Mouse (Mus musculus): ENCODE measurements at regions not wholly inside any gene's neighbourhood (a gene's known extent, or its start where the extent isn't known, plus 50 kb on each side); places are given as distances from the start of the nearest gene placed in this dataset.

DNA sequence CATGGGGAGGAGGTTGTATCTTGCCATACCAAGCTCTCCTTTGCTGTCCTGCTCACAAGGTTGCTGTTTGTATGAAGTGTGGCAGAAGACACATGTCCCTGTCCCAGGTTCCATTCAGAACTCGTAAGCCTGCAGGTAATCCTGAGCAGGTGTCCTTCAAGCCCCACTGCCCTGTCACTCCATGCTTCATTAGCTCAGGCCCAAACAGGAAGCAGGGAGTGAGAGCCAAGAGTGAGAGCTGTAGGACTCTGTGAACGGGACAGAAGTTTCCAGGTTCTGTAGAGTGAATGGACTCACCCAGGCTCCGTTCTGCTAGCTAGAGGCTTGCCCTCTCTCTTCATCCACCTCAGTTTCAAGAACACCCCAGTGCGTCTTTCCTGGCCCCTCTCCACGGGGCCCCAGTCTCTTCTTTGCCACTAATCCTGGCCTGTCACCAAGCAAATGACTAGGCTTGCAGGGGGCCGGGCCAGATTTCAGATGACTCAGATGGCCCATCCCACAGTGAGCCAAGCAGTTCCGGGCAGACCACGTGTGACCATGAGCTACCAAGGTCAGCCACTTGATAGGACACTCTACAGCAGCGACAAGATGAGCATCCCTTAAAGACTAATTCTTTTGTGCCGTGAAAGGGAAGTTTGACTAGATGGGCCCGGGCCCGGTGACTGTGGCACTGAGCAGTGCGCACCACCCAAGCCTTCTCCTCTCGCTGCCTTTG, 54.4 kb upstream of the Ubr2 start:
- no peak for DNase-seq (ENCODE audit: extremely low read depth)
- H3K36me3 ChIP-seq (replicated peaks in 1 of 2; ENCODE audit: control insufficient read depth in 1 of 2, insufficient read depth in 1 of 2, low read length in 1 of 2) = no peaks in the 10 kb centered on the region
- no peaks in the 10 kb centered on the region for H3K27me3 ChIP-seq (replicated peaks)
- H3K4me3 ChIP-seq (replicated peaks in 1 of 3; ENCODE audit: low read depth in 2 of 3, low read length in 2 of 3, poor library complexity in 1 of 3) = no peak overlapping the region
- H3K9me3 ChIP-seq (replicated peaks; ENCODE audit: low read length) = no peaks in the 10 kb centered on the region
- H3K4me2 ChIP-seq (ENCODE audit: insufficient read depth, low read depth, poor library complexity, severe bottlenecking) = no peak overlapping the region
- in situ Hi-C loops (cut with MboI; ENCODE audit: low pct_ligation_motif_present, low pct_unique_long_range_greater_than_20kb, low sequenced_read_pairs) = no loop called here
- H3K9ac ChIP-seq (ENCODE audit: insufficient read depth, low read depth) = no peak overlapping the region
- dilution Hi-C loops (cut with MboI; ENCODE audit: extremely low pct_ligation_motif_present, extremely low pct_unique_long_range_greater_than_20kb, low sequenced_read_pairs) = no loop called here
- H3K4me1 ChIP-seq (ENCODE audit: control insufficient read depth in 1 of 2, insufficient read depth in 2 of 2) = peaks cover 0 to 6% of the 10 kb centered on the region in 2 experiments; a peak in 2 of 4 replicates
- TF ChIP-seq MAX (IDR thresholded peaks at IDR 0.05; ENCODE audit: low read length) = 0 out of 2 replicates have a peak, but pooled peaks have one; percentile 22
- no peak for TF ChIP-seq USF1 (IDR thresholded peaks at IDR 0.05; ENCODE audit: low read depth, low read length)
- TF ChIP-seq MXI1 (IDR thresholded peaks at IDR 0.05; ENCODE audit: low read depth, low read length) = no peak
- TF ChIP-seq ETS1 (conservative IDR thresholded peaks at IDR 0.05; ENCODE audit: low read depth, low read length) = no peak
- no peak for TF ChIP-seq BHLHE40 (IDR thresholded peaks at IDR 0.05; ENCODE audit: low read depth, low read length)
- H3K27ac ChIP-seq (ENCODE audit: insufficient read depth, low read depth) = no peak overlapping the region
- H3K79me2 ChIP-seq (replicated peaks; ENCODE audit: control insufficient read depth, extremely low read depth, insufficient read depth, poor library complexity, severe bottlenecking) = no peaks in the 10 kb centered on the region

DNA sequence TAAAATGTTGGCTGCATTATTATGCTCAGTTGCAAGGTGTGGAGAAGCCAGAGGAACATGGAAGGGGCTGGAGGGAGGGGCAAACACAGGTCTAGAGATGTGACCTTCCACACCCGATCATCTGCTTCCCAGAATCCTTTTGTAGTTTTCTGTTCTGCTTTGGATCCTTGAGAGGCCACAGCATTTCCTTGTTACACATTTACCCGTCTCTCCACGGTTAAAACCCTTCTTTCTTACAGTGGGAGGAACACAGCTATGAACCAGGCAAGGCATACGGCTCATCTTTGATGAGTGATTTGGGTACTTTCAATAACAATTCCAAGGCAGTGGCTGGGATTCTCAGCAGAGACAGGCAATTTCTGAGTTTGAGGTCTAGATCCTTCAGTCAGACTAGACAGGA, 53.6 kb upstream of the Ubr2 start:
- in situ Hi-C loops (cut with MboI; ENCODE audit: low pct_ligation_motif_present, low pct_unique_long_range_greater_than_20kb, low sequenced_read_pairs) (no loop called here), dilution Hi-C loops (cut with MboI; ENCODE audit: extremely low pct_ligation_motif_present, extremely low pct_unique_long_range_greater_than_20kb, low sequenced_read_pairs) (no loop called here)

DNA sequence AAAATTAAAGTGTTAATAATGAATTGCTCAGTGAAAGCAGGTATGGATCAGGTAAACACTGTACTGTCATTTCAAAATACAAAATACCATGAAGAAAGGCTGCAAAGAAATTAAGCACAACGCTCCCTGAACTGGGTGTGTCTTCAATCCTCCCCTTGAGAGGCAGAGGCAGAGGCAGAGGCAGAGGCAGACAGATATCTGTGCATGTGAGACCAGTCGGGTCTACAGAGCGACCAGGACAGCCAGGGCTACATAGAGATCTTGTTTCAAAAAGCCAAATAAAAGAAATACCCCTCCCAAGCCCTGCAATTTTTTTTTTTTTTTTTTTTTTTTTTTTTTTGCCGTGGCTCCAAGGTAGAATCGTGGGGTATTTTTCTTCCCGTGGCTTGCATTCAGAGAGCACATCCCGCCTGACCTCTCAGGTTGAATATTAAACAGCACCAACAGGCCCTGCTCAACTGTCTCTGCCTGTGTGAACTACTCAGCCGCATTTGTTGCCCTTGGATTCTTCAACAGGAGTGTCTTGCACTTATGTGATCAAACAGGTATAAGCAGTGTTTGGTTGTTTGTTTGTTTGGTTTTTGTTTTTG, 50.8 kb upstream of the Ubr2 start:
- no peak for DNase-seq (ENCODE audit: extremely low read depth)
- dilution Hi-C loops (cut with MboI; ENCODE audit: extremely low pct_ligation_motif_present, extremely low pct_unique_long_range_greater_than_20kb, low sequenced_read_pairs) (no loop called here), in situ Hi-C loops (cut with MboI; ENCODE audit: low pct_ligation_motif_present, low pct_unique_long_range_greater_than_20kb, low sequenced_read_pairs) (no loop called here)

More for the DNA sequence above, 53.6 kb upstream of the Ubr2 start:
- Histone ChIP-seq H3K4me3 (replicated peaks in 1 of 3; ENCODE audit: low read depth in 2 of 3, low read length in 2 of 3, poor library complexity in 1 of 3) (no peak overlapping the region), H3K9me3 (replicated peaks; ENCODE audit: low read length) (no peaks in the 10 kb centered on the region), H3K9ac (ENCODE audit: insufficient read depth, low read depth) (no peak overlapping the region), H3K79me2 (replicated peaks; ENCODE audit: control insufficient read depth, extremely low read depth, insufficient read depth, poor library complexity, severe bottlenecking) (no peaks in the 10 kb centered on the region), H3K36me3 (replicated peaks in 1 of 2; ENCODE audit: control insufficient read depth in 1 of 2, insufficient read depth in 1 of 2, low read length in 1 of 2) (no peaks in the 10 kb centered on the region), H3K4me1 (ENCODE audit: control insufficient read depth in 1 of 2, insufficient read depth in 2 of 2) (peaks cover 0 to 6% of the 10 kb centered on the region in 2 experiments; a peak in 2 of 4 replicates), H3K4me2 (ENCODE audit: insufficient read depth, low read depth, poor library complexity, severe bottlenecking) (no peak overlapping the region), H3K27me3 (replicated peaks) (no peaks in the 10 kb centered on the region), H3K27ac (ENCODE audit: insufficient read depth, low read depth) (no peak overlapping the region)
- no peak for DNase-seq (ENCODE audit: extremely low read depth)
- TF ChIP-seq MYC (IDR thresholded peaks at IDR 0.05; ENCODE audit: low read depth, low read length) (no peak), BHLHE40 (IDR thresholded peaks at IDR 0.05; ENCODE audit: low read depth, low read length) (no peak), IRF4 (IDR thresholded peaks at IDR 0.05; ENCODE audit: low read depth, low read length) (no peak), CHD2 (IDR thresholded peaks at IDR 0.05; ENCODE audit: low read length) (no peak), UBTF (IDR thresholded peaks at IDR 0.05; ENCODE audit: low read depth, low read length) (no peak)

More for the DNA sequence above, 50.8 kb upstream of the Ubr2 start:
- Histone ChIP-seq H3K4me3 (replicated peaks in 1 of 3; ENCODE audit: low read depth in 2 of 3, low read length in 2 of 3, poor library complexity in 1 of 3) (no peak overlapping the region), H3K9ac (ENCODE audit: insufficient read depth, low read depth) (no peak overlapping the region), H3K4me1 (ENCODE audit: control insufficient read depth in 1 of 2, insufficient read depth in 2 of 2) (peaks cover 0 to 6% of the 10 kb centered on the region in 2 experiments; a peak in 2 of 4 replicates), H3K9me3 (replicated peaks; ENCODE audit: low read length) (peaks cover 4% of the 10 kb centered on the region), H3K27ac (ENCODE audit: insufficient read depth, low read depth) (no peak overlapping the region), H3K27me3 (replicated peaks) (no peaks in the 10 kb centered on the region), H3K36me3 (replicated peaks in 1 of 2; ENCODE audit: control insufficient read depth in 1 of 2, insufficient read depth in 1 of 2, low read length in 1 of 2) (no peaks in the 10 kb centered on the region), H3K4me2 (ENCODE audit: insufficient read depth, low read depth, poor library complexity, severe bottlenecking) (no peak overlapping the region), H3K79me2 (replicated peaks; ENCODE audit: control insufficient read depth, extremely low read depth, insufficient read depth, poor library complexity, severe bottlenecking) (no peaks in the 10 kb centered on the region)
- TF ChIP-seq NELFE (IDR thresholded peaks at IDR 0.05; ENCODE audit: low read depth, low read length) (no peak), MYC (IDR thresholded peaks at IDR 0.05; ENCODE audit: low read depth, low read length) (no peak), POLR2A (IDR thresholded peaks at IDR 0.05; ENCODE audit: low read depth, low read length) (no peak), GABPA (IDR thresholded peaks at IDR 0.05; ENCODE audit: insufficient replicate concordance, low read depth, low read length) (no peak), ZC3H11A (IDR thresholded peaks at IDR 0.05; ENCODE audit: low read depth, low read length) (no peak), EP300 (IDR thresholded peaks at IDR 0.05; ENCODE audit: low read length) (no peak), ETS1 (conservative IDR thresholded peaks at IDR 0.05; ENCODE audit: low read depth, low read length) (no peak), E2F4 (IDR thresholded peaks at IDR 0.05; ENCODE audit: insufficient replicate concordance, low read depth, low read length) (no peak), TCF12 (IDR thresholded peaks at IDR 0.05; ENCODE audit: low read depth, low read length) (no peak)

Measured in CH12.LX (cell line).